Mouse (Mus musculus) MEL (cell line): Measurements from ENCODE around the gene Pck2. TPM values are rescaled to one million over a fixed set of nuclear protein-coding genes. Genes with fewer than 3 reads are reported as not detected.

Experiments used
- DNase-seq: peaks from one replicate; pipeline ENCODE4 v3.0.0; 2011; ENCODE audit warnings: low read depth, low spot score
- H3K27ac ChIP-seq: 2 replicates; pipeline ENCODE4 v1.5.1; 2012; ENCODE audit warnings: low read depth, mild to moderate bottlenecking, control low read depth, low read length, moderate library complexity; ENCODE audit not compliant: control insufficient read depth
- H3K27me3 ChIP-seq, 2 experiments: fragments of 150-350 bp in 1 of 2; sonication (generic) in 1 of 2; 2 replicates each; pipeline ENCODE4 v1.6.1; 2012; ENCODE audit warnings: low read length in 2 of 2, mild to moderate bottlenecking in 2 of 2, improper control_type of control experiment in 1 of 2, moderate library complexity in 1 of 2; ENCODE audit not compliant: insufficient read depth in 2 of 2, control insufficient read depth in 1 of 2
- H3K36me3 ChIP-seq, 2 experiments: 2 replicates each; pipeline ENCODE4 v1.6.1; 2012 to 2014; ENCODE audit warnings: low read length in 2 of 2, improper control_type of control experiment in 1 of 2, inconsistent platforms in 1 of 2, mild to moderate bottlenecking in 1 of 2; ENCODE audit not compliant: insufficient read depth in 2 of 2, control insufficient read depth in 1 of 2
- H3K4me1 ChIP-seq, 2 experiments: fragments of 150-350 bp in 1 of 2; sonication (generic) in 1 of 2; 2 replicates each; pipeline ENCODE4 v1.6.1; 2012; ENCODE audit warnings: low read length in 2 of 2, improper control_type of control experiment in 1 of 2, mild to moderate bottlenecking in 1 of 2; ENCODE audit not compliant: insufficient read depth in 2 of 2, control insufficient read depth in 1 of 2
- H3K4me3 ChIP-seq, 2 experiments: fragments of 150-350 bp in 1 of 2; sonication (generic) in 1 of 2; 2 replicates each; pipeline ENCODE4 v1.5.1; 2012; ENCODE audit warnings: low read depth in 2 of 2, low read length in 2 of 2, mild to moderate bottlenecking in 2 of 2, moderate library complexity in 2 of 2, control low read depth in 1 of 2, improper control_type of control experiment in 1 of 2; ENCODE audit not compliant: control insufficient read depth in 1 of 2, insufficient read depth in 1 of 2
- H3K79me2 ChIP-seq: 2 replicates; pipeline ENCODE4 v1.6.1; 2012; ENCODE audit warnings: mild to moderate bottlenecking, low read length, moderate library complexity; ENCODE audit not compliant: control insufficient read depth, poor library complexity, insufficient read depth
- H3K9ac ChIP-seq: 2 replicates; pipeline ENCODE4 v1.6.1; 2012; ENCODE audit warnings: low read depth, mild to moderate bottlenecking, control low read depth, low read length, moderate library complexity; ENCODE audit not compliant: control insufficient read depth, poor library complexity, severe bottlenecking
- H3K9me3 ChIP-seq: fragments of 150-350 bp; sonication (generic); replicated peaks from 2 replicates; pipeline ENCODE4 v1.6.1; 2012; ENCODE audit warnings: mild to moderate bottlenecking, low read length, improper control_type of control experiment, moderate library complexity; ENCODE audit not compliant: insufficient read depth
- BHLHE40 ChIP-seq: IDR thresholded peaks from 2 replicates; pipeline ENCODE4 v1.6.1; 2012; ENCODE audit warnings: low read depth, mild to moderate bottlenecking, inconsistent platforms, low read length, improper control_type of control experiment, borderline replicate concordance
- CHD1 ChIP-seq: IDR thresholded peaks from 2 replicates; pipeline ENCODE4 v1.6.1; 2012; ENCODE audit warnings: low read depth, mild to moderate bottlenecking, inconsistent platforms, low read length, improper control_type of control experiment
- CHD2 ChIP-seq: IDR thresholded peaks from 2 replicates; pipeline ENCODE4 v1.6.1; 2011; ENCODE audit warnings: low read length, improper control_type of control experiment
- CTCF ChIP-seq, 3 experiments: IDR thresholded peaks in 2 of 3; conservative IDR thresholded peaks in 1 of 3; 2 replicates each; pipeline ENCODE4 v1.5.1; 2011 to 2012; ENCODE audit warnings: low read length in 3 of 3, low read depth in 2 of 3, mild to moderate bottlenecking in 2 of 3, improper control_type of control experiment in 1 of 3, inconsistent platforms in 1 of 3, mixed read lengths in 1 of 3, moderate library complexity in 1 of 3; ENCODE audit not compliant: control insufficient read depth in 1 of 3, insufficient read depth in 1 of 3, poor library complexity in 1 of 3, severe bottlenecking in 1 of 3
- E2F4 ChIP-seq: IDR thresholded peaks from 2 replicates; pipeline ENCODE4 v1.6.1; 2011; ENCODE audit warnings: low read depth, low read length, improper control_type of control experiment, borderline replicate concordance
- ELF1 ChIP-seq: IDR thresholded peaks from 2 replicates; pipeline ENCODE4 v1.6.1; 2014; ENCODE audit warnings: low read depth, mild to moderate bottlenecking, inconsistent platforms, low read length, improper control_type of control experiment, moderate library complexity
- ETS1 ChIP-seq: IDR thresholded peaks from 2 replicates; pipeline ENCODE4 v1.6.1; 2012; ENCODE audit warnings: low read depth, mild to moderate bottlenecking, inconsistent platforms, low read length, improper control_type of control experiment, moderate library complexity
- GABPA ChIP-seq: IDR thresholded peaks from 2 replicates; pipeline ENCODE4 v1.6.1; 2012; ENCODE audit warnings: low read depth, mild to moderate bottlenecking, inconsistent platforms, low read length, improper control_type of control experiment, moderate library complexity
- GATA1 ChIP-seq: IDR thresholded peaks from 2 replicates; pipeline ENCODE4 v1.6.1; 2011; ENCODE audit warnings: low read depth, low read length, improper control_type of control experiment
- JUND ChIP-seq: IDR thresholded peaks from 2 replicates; pipeline ENCODE4 v1.6.1; 2011; ENCODE audit warnings: low read depth, mild to moderate bottlenecking, improper control_type of control experiment, low read length
- MAX ChIP-seq: IDR thresholded peaks from 2 replicates; pipeline ENCODE4 v1.6.1; 2011; ENCODE audit warnings: low read length, improper control_type of control experiment
- MAZ ChIP-seq: IDR thresholded peaks from 2 replicates; pipeline ENCODE4 v1.6.1; 2012; ENCODE audit warnings: low read depth, mild to moderate bottlenecking, inconsistent platforms, low read length, improper control_type of control experiment
- MXI1 ChIP-seq: IDR thresholded peaks from 2 replicates; pipeline ENCODE4 v1.6.1; 2011; ENCODE audit warnings: mild to moderate bottlenecking, low read depth, low read length, improper control_type of control experiment
- MYB ChIP-seq: IDR thresholded peaks from 2 replicates; pipeline ENCODE4 v1.6.1; 2011; ENCODE audit warnings: mild to moderate bottlenecking, low read depth, low read length, improper control_type of control experiment
- MYC ChIP-seq: IDR thresholded peaks from 2 replicates; pipeline ENCODE4 v1.6.1; 2011; ENCODE audit warnings: low read depth, mild to moderate bottlenecking, low read length, improper control_type of control experiment, moderate library complexity
- SIN3A ChIP-seq: IDR thresholded peaks from 2 replicates; pipeline ENCODE4 v1.6.1; 2012; ENCODE audit warnings: low read length, improper control_type of control experiment, inconsistent platforms
- SMC3 ChIP-seq: IDR thresholded peaks from 2 replicates; pipeline ENCODE4 v1.6.1; 2011; ENCODE audit warnings: low read depth, low read length, improper control_type of control experiment
- TAL1 ChIP-seq: IDR thresholded peaks from 2 replicates; pipeline ENCODE4 v1.6.1; 2012; ENCODE audit warnings: mild to moderate bottlenecking, inconsistent platforms, low read length, moderate library complexity, mixed read lengths
- TBP ChIP-seq: IDR thresholded peaks from 2 replicates; pipeline ENCODE4 v1.8.0; 2011; ENCODE audit warnings: low read depth, low read length, improper control_type of control experiment
- TCF12 ChIP-seq: IDR thresholded peaks from 2 replicates; pipeline ENCODE4 v1.6.1; 2014; ENCODE audit warnings: low read depth, mild to moderate bottlenecking, inconsistent platforms, low read length, improper control_type of control experiment, moderate library complexity
- USF1 ChIP-seq: IDR thresholded peaks from 2 replicates; pipeline ENCODE4 v1.6.1; 2014; ENCODE audit warnings: low read depth, mild to moderate bottlenecking, inconsistent platforms, low read length, improper control_type of control experiment, moderate library complexity
- USF2 ChIP-seq, 2 experiments: IDR thresholded peaks; 2 replicates each; pipeline ENCODE4 v1.6.1; 2011 to 2012; ENCODE audit warnings: improper control_type of control experiment in 2 of 2, low read length in 2 of 2, borderline replicate concordance in 1 of 2, inconsistent platforms in 1 of 2, low read depth in 1 of 2, mild to moderate bottlenecking in 1 of 2; ENCODE audit not compliant: insufficient read depth in 1 of 2
- ZC3H11A ChIP-seq: IDR thresholded peaks from 2 replicates; pipeline ENCODE4 v1.6.1; 2012; ENCODE audit warnings: low read depth, mild to moderate bottlenecking, inconsistent platforms, low read length, improper control_type of control experiment
- ZKSCAN1 ChIP-seq: IDR thresholded peaks from 2 replicates; pipeline ENCODE4 v1.6.1; 2012; ENCODE audit warnings: low read depth, mild to moderate bottlenecking, inconsistent platforms, low read length, improper control_type of control experiment, moderate library complexity
- ZMIZ1 ChIP-seq: IDR thresholded peaks from 2 replicates; pipeline ENCODE4 v1.6.1; 2012; ENCODE audit warnings: low read depth, mild to moderate bottlenecking, inconsistent platforms, low read length, improper control_type of control experiment, moderate library complexity
- polyA plus RNA-seq, 2 experiments: library from polyadenylated mRNA; stranded (reverse) in 1 of 2; unstranded in 1 of 2; fragments of >175 nt in 1 of 2; fragments of >200 nt in 1 of 2; gene quantifications; 2 replicates each; pipeline versions ENCODE4 v1.2.1 to v1.2.4; 2012; ENCODE audit warnings: low replicate concordance in 2 of 2, low read depth in 1 of 2; ENCODE audit not compliant: insufficient read length in 2 of 2, insufficient read depth in 1 of 2, missing spikeins in 1 of 2
- total RNA-seq: library from RNA; depleted of rRNA; stranded (reverse); fragments of 300-350 nt; gene quantifications from 2 replicates; pipeline ENCODE4 v1.2.3, GENCODE M21; 2012

Gene Pck2
- total and polyA plus RNA-seq, 3 experiments, result 17.0 to 103 (median 63.7) TPM

DNA sequence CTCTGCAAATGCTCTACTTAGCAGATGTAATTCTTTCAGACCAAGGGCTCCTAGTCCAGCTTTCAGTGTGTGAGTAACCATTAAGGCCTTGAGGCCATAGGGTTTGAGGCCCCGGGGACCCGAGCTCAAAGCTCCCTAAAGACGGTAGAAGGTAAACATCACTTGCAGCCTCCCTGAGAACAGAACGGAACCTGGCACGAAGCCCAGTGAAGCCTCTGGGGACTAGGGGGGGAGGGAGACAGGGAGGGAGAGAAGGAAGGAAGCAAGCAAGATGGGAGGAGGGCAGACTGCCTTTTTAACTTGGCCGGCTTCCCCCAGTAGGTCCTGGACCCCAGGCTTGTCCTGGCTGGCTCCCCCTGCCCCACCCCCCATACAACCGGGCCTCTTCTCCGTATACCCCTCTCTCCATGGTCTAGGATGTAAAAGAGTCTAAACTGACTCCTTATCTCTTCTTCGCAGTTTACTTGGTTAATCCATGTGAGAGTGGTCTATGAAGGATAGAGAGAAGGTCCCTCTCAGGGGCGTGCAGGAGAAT is 788 bp downstream of the Pck2 start:
- Histone ChIP-seq H3K4me1 (peaks cover 8 to 17% of the 10 kb centered on the region in 2 experiments), H3K36me3 (peaks cover 12 to 17% of the 10 kb centered on the region in 2 experiments), H3K27ac (peak overlapping the region; percentile 87), H3K27me3 (no peaks in the 10 kb centered on the region), H3K9ac (peak overlapping the region; percentile 93), H3K4me3 (peak overlapping the region; percentile 88 to 94), H3K79me2 (peaks cover 15% of the 10 kb centered on the region), H3K9me3 (no peaks in the 10 kb centered on the region)
- no peak for TF ChIP-seq ZC3H11A
- peak; percentile 54; the same call in 1 of the 2 replicates for TF ChIP-seq MAX
- peak; percentile 48 for TF ChIP-seq ETS1
- no peak for TF ChIP-seq TBP
- TF ChIP-seq TCF12, result no peak; the same call in 1 of the 2 replicates
- peak; percentile 77 for TF ChIP-seq SIN3A
- TF ChIP-seq SMC3, result no peak
- no peak for TF ChIP-seq MYC
- peak; percentile 46 for TF ChIP-seq MXI1
- TF ChIP-seq CHD2, result no peak; the same call in 1 of the 2 replicates
- peak; percentile 50; the same call in 1 of the 2 replicates for TF ChIP-seq CHD1
- TF ChIP-seq ZKSCAN1, result no peak
- TF ChIP-seq USF1, result no peak
- TF ChIP-seq E2F4, result no peak
- TF ChIP-seq JUND, result no peak
- peak; percentile 57 for TF ChIP-seq GATA1
- no peak for TF ChIP-seq GABPA
- TF ChIP-seq USF2 (IDR thresholded peaks at IDR 0.05; ENCODE audit: borderline replicate concordance in 1 of 2, insufficient read depth in 1 of 2, low read depth in 1 of 2, low read length in 2 of 2), result no peak
- TF ChIP-seq TAL1, result peak; percentile 66
- no peak for TF ChIP-seq MYB
- TF ChIP-seq MAZ, result peak; percentile 84
- TF ChIP-seq ZMIZ1, result no peak
- no peak for TF ChIP-seq ELF1
- TF ChIP-seq CTCF (IDR thresholded peaks at IDR 0.05 in 2 of 3, conservative IDR thresholded peaks at IDR 0.05 in 1 of 3; ENCODE audit: control insufficient read depth in 1 of 3, insufficient read depth in 1 of 3, low read depth in 2 of 3, low read length in 3 of 3, poor library complexity in 1 of 3, severe bottlenecking in 1 of 3), result no peak
- no peak for TF ChIP-seq BHLHE40
- peak; percentile 93 for DNase-seq
